23 mouse cellular contexts compared by ENCODE assay signal in the genomic region with DNA sequence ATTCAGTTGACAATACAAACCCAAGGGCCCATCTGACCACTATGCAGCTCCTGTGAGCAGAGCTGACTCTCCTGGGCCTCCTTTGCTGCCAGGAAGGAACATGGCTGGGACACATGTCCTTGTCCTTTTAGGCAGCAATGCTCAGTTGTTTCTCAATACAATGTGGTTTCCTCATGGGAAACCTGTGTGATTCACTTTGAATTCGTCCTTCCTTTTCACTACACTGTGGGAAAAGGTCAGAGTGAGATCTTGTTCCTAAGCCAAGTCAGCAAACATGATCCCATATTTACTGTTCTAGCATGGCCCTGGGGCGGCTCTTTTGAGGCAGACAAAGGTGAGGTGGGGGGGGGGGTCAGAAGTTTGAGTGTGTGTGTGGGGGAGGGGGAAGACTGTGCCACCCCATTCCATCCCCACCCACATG. TPM values are rescaled to one million over a fixed set of nuclear protein-coding genes. Genes with fewer than 3 reads are reported as not detected.
A peak's percentile ranks its signal among the peaks of the same experiment; 100 is the strongest.
DNase-seq lines count a peak whose midpoint lies in the region; ATAC-seq and TF ChIP-seq lines count a peak whose summit lies in the region.
"Had no signal": no experiment of that assay in that cellular context is flagged by ENCODE, and none has a peak within 500 bp of the region (broad histone marks: within the 10 kb centered on the region; RNA-seq: fewer than 3 reads in every experiment).

No protein-coding gene starts in this region.

- no peaks in the 10 kb centered on the region for H3K27me3 ChIP-seq in liver, adult 2 months (ENCODE audit: control insufficient read depth, insufficient read depth, low read length)
- no peaks in the 10 kb centered on the region for H3K27me3 ChIP-seq in liver, embryonic 11.5 days (replicated peaks; ENCODE audit: control insufficient read depth, insufficient read depth, low read length)
- H3K27me3 ChIP-seq in liver, postnatal 0 days (ENCODE audit: insufficient read depth, low read length): no peaks in the 10 kb centered on the region
- H3K27me3 ChIP-seq in heart, embryonic 10.5 days (ENCODE audit: insufficient read depth, poor library complexity, severe bottlenecking): no peaks in the 10 kb centered on the region
- H3K27me3 ChIP-seq: embryonic facial prominence, embryonic 13.5 days; heart, embryonic 15.5 days; limb, embryonic 13.5 days; midbrain, embryonic 12.5 days had no signal

- H3K4me1 ChIP-seq in liver, adult 2 months (ENCODE audit: control insufficient read depth, insufficient read depth, low read length): peaks cover 14% of the 10 kb centered on the region; the same call in 1 of the 2 replicates
- H3K4me1 ChIP-seq in liver, embryonic 11.5 days (replicated peaks; ENCODE audit: control insufficient read depth, insufficient read depth, low read length): no peaks in the 10 kb centered on the region
- peaks cover 8% of the 10 kb centered on the region for H3K4me1 ChIP-seq in liver, postnatal 0 days (ENCODE audit: insufficient read depth)
- H3K4me1 ChIP-seq in heart, embryonic 10.5 days: no peaks in the 10 kb centered on the region
- H3K4me1 ChIP-seq: embryonic facial prominence, embryonic 13.5 days; heart, embryonic 15.5 days; limb, embryonic 13.5 days; midbrain, embryonic 12.5 days had no signal

- ATAC-seq in liver, embryonic 11.5 days (replicated peaks; ENCODE audit: low FRiP score): no peak
- ATAC-seq in liver, postnatal 0 days: peak; percentile 98
- ATAC-seq: forebrain, embryonic 14.5 days; hindbrain, embryonic 16.5 days had no signal

- TF ChIP-seq POLR2A in liver, adult 2 months (IDR thresholded peaks at IDR 0.05; ENCODE audit: extremely low read depth, insufficient read depth, low read length): no peak

- TF ChIP-seq EP300 in liver, postnatal 0 days (IDR thresholded peaks at IDR 0.05; ENCODE audit: low read depth): peak; percentile 19; the same call in 1 of the 2 replicates

- TF ChIP-seq CTCF in liver, adult 2 months (IDR thresholded peaks at IDR 0.05; ENCODE audit: low read depth, low read length): no peak
- TF ChIP-seq CTCF in liver, postnatal 0 days (IDR thresholded peaks at IDR 0.05; ENCODE audit: low read depth): no peak

- H3K4me3 ChIP-seq in liver, adult 2 months (ENCODE audit: insufficient read depth, low read depth, low read length): no peak overlapping the region
- no peak overlapping the region for H3K4me3 ChIP-seq in liver, embryonic 11.5 days (ENCODE audit: low read depth, low read length)
- no peak overlapping the region for H3K4me3 ChIP-seq in liver, postnatal 0 days (ENCODE audit: low read depth, low read length)
- H3K4me3 ChIP-seq in heart, embryonic 10.5 days: no peak overlapping the region
- H3K4me3 ChIP-seq: embryonic facial prominence, embryonic 13.5 days; heart, adult 2 months; heart, embryonic 15.5 days; layer of hippocampus, adult 2 months; limb, embryonic 13.5 days; midbrain, embryonic 12.5 days had no signal

- no peak overlapping the region for H3K4me2 ChIP-seq in liver, embryonic 11.5 days
- no peak overlapping the region for H3K4me2 ChIP-seq in liver, postnatal 0 days (ENCODE audit: low read depth, low read length)
- H3K4me2 ChIP-seq: embryonic facial prominence, embryonic 13.5 days; heart, embryonic 15.5 days; limb, embryonic 13.5 days; midbrain, embryonic 12.5 days had no signal

- H3K9ac ChIP-seq in liver, adult 2 months (ENCODE audit: low read depth, low read length): no peak overlapping the region
- no peak overlapping the region for H3K9ac ChIP-seq in liver, embryonic 11.5 days (ENCODE audit: low read depth, low read length)
- no peak overlapping the region for H3K9ac ChIP-seq in liver, postnatal 0 days (replicated peaks)
- H3K9ac ChIP-seq: embryonic facial prominence, embryonic 13.5 days; heart, embryonic 15.5 days; limb, embryonic 13.5 days; midbrain, embryonic 12.5 days had no signal

- no peaks in the 10 kb centered on the region for H3K36me3 ChIP-seq in liver, adult 2 months (ENCODE audit: control insufficient read depth, insufficient read depth, low read length)
- H3K36me3 ChIP-seq in liver, embryonic 11.5 days (ENCODE audit: control insufficient read depth, insufficient read depth, low read length): no peaks in the 10 kb centered on the region
- H3K36me3 ChIP-seq in liver, postnatal 0 days (replicated peaks; ENCODE audit: insufficient read depth, low read length): no peaks in the 10 kb centered on the region
- no peaks in the 10 kb centered on the region for H3K36me3 ChIP-seq in heart, embryonic 10.5 days
- H3K36me3 ChIP-seq: embryonic facial prominence, embryonic 13.5 days; heart, embryonic 15.5 days; limb, embryonic 13.5 days; midbrain, embryonic 12.5 days had no signal

- no peaks in the 10 kb centered on the region for H3K9me3 ChIP-seq in liver, embryonic 11.5 days (ENCODE audit: control insufficient read depth, low read length)
- H3K9me3 ChIP-seq in liver, postnatal 0 days (ENCODE audit: low read length): no peaks in the 10 kb centered on the region
- peaks cover 9% of the 10 kb centered on the region; the same call in 1 of the 2 replicates for H3K9me3 ChIP-seq in heart, embryonic 10.5 days
- H3K9me3 ChIP-seq: heart, embryonic 15.5 days; midbrain, embryonic 12.5 days had no signal

- no peaks in the 10 kb centered on the region for H3K79me2 ChIP-seq in liver, adult 2 months (ENCODE audit: control insufficient read depth, insufficient read depth, low read length)

- WGBS in liver, adult 2 months: 14% methylated on average over 2 of the region's 2 CpGs
- WGBS in liver, embryonic 11.5 days: 58% methylated on average over 2 of the region's 2 CpGs
- WGBS in liver, postnatal 0 days (ENCODE audit: insufficient replicate concordance): 37% methylated on average over 2 of the region's 2 CpGs
- WGBS in heart, embryonic 10.5 days: 63% methylated on average over 2 of the region's 2 CpGs

- peak; percentile 98 for DNase-seq in liver, adult 2 months (ENCODE audit: extremely low read depth, low read depth, low spot score)
- DNase-seq in liver, embryonic 11.5 days (ENCODE audit: low spot score): no peak
- peak; percentile 7 for DNase-seq in testis, postnatal 10 days (ENCODE audit: low spot score)
- no peak for DNase-seq in testis, postnatal 14 days (ENCODE audit: low spot score)
- DNase-seq in liver, postnatal 0 days: peak; percentile 50
- no peak for DNase-seq in Muller cell, postnatal 12 days (ENCODE audit: inconsistent ontology term)
- no peak for DNase-seq in heart, embryonic 10.5 days (ENCODE audit: low spot score)
- DNase-seq: B cell, adult 2 months; cerebellum, adult 9-10 months; gastrocnemius, postnatal 14 days; heart, adult 2 months; kidney, adult 11 months; kidney, postnatal 10 days; layer of hippocampus, postnatal 36 days; retina, postnatal 1 day; thymus, postnatal 36 days had no signal

- H3K27ac ChIP-seq in liver, adult 2 months (replicated peaks; ENCODE audit: insufficient read depth, low read depth, low read length): peak overlapping the region; percentile 73
- H3K27ac ChIP-seq in liver, embryonic 11.5 days (ENCODE audit: low read depth, low read length): no peak overlapping the region
- peak overlapping the region; percentile 82 for H3K27ac ChIP-seq in liver, postnatal 0 days (ENCODE audit: low read depth)
- H3K27ac ChIP-seq in heart, embryonic 10.5 days: no peak overlapping the region
- H3K27ac ChIP-seq: embryonic facial prominence, embryonic 13.5 days; heart, adult 2 months; heart, embryonic 15.5 days; layer of hippocampus, adult 2 months; limb, embryonic 13.5 days; midbrain, embryonic 12.5 days had no signal

RNA-seq across cellular contexts. Expression of a gene that starts 32.5 kb away (rescaled TPM):
- total RNA-seq in liver, adult 2 months (2014; rRNA removed): 156 and 189 TPM in 2 replicates
- polyA plus RNA-seq in liver, adult 2 months (2012; rRNA removed): 21.4 and 31.5 TPM in 2 replicates
- polyA plus RNA-seq in liver, embryonic 11.5 days (2014; fragmentation: Nextera tagmentation; extraction: Ambion mirVana): 17.1 and 17.7 TPM in 2 replicates
- 23.5 and 24.6 TPM in 2 replicates for polyA plus RNA-seq in liver, postnatal 0 days (2015; fragmentation: Nextera tagmentation; extraction: Ambion mirVana)
- 6.2 and 7.8 TPM in 2 replicates for polyA plus RNA-seq in heart, embryonic 10.5 days (2016; fragmentation: Nextera tagmentation; extraction: Ambion mirVana)

Comparison
In these comparisons a context has a peak if more than half of its experiments do, and no peak if none do; other contexts are left out.
1. DNase-seq: peak in liver, adult 2 months (single experiment), testis, postnatal 10 days (single experiment) and liver, postnatal 0 days (single experiment); none in liver, embryonic 11.5 days (single experiment), testis, postnatal 14 days (single experiment), Muller cell, postnatal 12 days (single experiment) and heart, embryonic 10.5 days (single experiment).
2. H3K27ac ChIP-seq: peak in liver, adult 2 months (single experiment) and liver, postnatal 0 days (single experiment); none in liver, embryonic 11.5 days (single experiment) and heart, embryonic 10.5 days (single experiment).